Mouse (Mus musculus) megakaryocyte progenitor cell, adult 5-6 weeks (primary cell): Measurements from ENCODE around the gene Cfap300. TPM values are rescaled to one million over a fixed set of nuclear protein-coding genes. Genes with fewer than 3 reads are reported as not detected.

Experiments
- ATAC-seq: replicated peaks from 2 replicates; pipeline ENCODE4 v1.8.0; 2016; ENCODE audit warnings: mild to moderate bottlenecking, moderate TSS enrichment, inconsistent platforms; ENCODE audit not compliant: poor library complexity
- total RNA-seq, 2 experiments: library from RNA; stranded (forward) in 1 of 2; stranded (reverse) in 1 of 2; fragments of 157-497, 149-512 nt in 1 of 2; fragments of 200-1000 nt in 1 of 2; gene quantifications; 2 replicates each; pipeline versions ENCODE4 v1.2.3 to v1.2.4; 2015 to 2017

Gene Cfap300
- total RNA-seq (2015) = 0.15 and 0.25 TPM in 2 replicates
- 0.34 and 0.62 TPM in 2 replicates for total RNA-seq (2017)

DNA sequence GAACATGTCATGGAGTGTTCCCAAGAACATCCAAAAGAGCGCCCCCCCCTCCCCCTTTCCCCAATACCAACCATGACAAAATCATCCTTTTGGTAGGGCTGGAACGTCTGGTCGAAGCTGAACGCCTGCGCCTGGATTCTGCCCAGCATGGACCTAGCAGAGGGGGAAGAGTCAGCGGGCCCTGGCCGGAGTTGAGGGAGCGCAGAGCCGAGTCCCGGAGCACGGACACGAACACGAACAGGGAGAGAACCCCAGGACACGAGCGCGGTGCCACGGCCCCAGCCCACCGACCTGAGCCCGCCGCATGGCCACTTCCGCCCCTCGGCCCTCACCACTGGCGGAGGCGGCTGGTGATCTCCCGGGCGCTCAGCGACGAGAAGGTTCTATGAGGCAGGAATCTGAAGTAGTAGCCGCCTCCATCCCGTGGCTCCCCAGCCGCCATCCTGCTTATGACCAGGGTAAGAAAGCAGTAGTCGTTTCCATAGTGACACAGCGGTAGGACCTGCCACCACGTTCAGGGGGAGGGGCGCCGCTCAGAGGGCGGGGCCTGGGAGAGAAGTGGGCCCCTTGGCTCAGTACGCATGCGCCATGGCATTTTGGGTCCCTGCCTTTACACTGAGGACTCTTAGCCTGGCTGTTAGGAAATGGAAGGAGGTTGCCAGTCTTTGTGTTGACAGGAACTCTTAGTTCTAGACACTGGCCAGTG, at the start of gene Cfap300:
Gene Cfap300, minus strand, starts transcription at position 486 of the 706 bp plus-strand sequence.
- ATAC-seq = peak; percentile 99

DNA sequence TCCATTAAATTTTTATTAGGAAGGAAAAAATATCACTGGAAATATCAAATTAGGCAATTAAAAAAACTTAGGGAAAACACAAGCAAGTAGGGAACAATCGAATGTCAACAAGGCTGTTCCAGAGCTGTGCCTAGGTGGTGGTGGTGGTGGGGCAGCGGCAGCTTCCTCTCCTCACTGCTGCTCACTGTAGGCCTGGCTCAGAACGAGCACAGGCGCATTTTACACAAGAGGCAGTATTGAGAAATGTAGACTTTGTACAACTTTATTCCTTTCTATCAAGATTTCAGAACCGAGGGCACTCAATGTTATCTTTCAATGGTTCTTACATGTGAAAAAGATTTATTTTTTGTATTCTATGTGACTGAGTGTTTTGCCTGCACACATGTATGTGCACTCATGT, 36.3 kb upstream of the Cfap300 start:
- ATAC-seq = no peak

DNA sequence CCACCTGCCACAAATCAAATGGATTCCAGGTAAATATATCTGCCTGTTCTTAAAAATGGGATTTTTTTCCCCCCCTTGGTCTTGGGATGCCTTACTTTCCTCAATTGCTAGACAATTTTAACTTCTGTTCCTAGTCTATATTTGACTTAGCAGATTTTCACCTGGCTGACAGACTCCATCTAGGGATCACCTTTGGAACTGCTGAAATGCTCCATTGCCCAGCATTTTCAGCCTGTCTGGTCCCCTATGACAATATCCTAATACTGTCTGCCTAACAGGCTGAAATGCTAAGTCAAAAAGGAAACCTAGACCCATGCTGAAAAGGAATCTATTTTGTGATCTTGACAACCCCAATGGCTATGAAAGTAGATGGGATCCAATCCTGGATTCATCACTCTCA, 31.7 kb upstream of the Cfap300 start:
- 0 out of 2 replicates have a peak, but pooled peaks have one; percentile 37 for ATAC-seq

DNA sequence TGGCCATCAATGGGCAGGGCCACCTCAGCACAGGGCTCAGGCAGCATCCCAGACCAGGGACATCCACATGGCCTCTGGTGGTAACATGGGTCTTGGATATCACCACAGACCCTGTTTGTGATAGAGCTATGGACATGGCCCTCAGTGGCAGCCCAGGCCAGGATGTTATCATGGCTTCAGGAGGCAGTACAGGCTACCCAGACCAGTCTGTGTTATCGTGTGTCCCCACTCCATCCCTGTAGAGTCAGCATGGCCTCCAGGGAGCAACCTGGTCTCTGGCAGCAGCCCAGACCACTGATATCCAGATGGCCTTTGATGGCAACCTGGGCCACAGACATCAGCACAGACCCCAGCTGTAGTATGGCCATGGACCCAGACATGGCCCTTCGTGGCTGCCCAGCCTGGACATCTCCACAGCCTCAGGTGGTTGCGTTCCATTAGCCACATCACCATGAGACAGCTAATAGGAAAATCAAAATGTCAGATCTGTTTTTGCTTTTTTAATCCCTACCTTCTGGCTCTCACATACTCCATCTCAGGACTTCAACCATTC, 30.7 kb upstream of the Cfap300 start:
- ATAC-seq = no peak

DNA sequence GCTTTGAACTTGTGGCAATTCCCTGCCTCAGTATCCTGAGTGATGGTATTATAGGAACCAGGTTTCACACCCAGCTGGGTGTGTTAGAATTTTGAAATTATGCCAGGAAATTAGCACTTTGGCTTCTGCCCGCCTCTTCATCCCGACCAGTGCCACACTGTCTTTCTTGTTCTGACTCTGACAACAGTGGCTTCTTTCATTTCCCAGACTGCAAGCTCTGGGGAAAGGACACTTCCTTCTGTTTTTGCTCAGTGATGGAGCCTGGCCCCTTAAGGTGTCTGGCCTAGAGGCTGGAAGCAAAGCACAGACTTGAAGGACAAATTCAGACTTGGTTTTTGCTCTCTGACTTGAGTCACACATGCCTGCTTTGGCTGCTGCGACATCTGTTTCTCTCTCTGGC, 17.0 kb upstream of the Cfap300 start:
- ATAC-seq = no peak

DNA sequence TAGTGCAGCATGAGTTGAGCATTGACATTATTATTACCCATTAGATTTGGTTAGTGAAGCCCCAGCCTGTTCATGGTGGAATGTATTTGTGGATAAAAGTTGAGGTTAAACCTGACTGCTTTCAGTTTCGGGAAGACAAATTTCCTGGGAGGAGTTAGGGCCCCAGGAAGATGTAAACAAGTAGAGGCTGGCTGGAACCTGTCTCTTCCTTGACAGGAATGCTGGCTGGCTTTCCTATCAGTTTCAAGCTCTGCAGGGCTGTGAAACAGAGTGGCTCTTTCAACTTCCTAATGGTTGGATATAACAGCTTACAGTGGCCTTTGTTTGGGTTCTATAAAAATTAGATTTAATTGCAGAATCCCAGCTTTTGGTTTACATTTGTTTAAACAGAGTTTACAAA, 12.2 kb upstream of the Cfap300 start:
- ATAC-seq = no peak

DNA sequence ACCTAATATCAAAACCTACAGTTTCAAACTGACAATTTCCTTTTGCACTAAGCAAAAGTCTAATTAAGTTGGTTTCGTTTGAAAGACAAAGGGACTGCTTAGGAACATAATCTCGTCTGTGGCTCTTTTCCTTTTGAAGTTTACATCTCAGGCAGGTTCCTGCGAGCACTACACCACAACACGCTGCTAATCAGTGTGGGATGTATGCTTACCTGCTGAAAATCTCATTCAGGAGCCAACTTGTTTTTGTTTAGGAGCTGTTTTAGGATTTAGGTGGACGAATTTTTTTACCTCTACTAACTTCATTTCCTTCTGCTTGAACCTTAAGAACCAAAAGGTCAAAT, 393 bp upstream of the Cfap300 start:
- peak; percentile 27 for ATAC-seq

DNA sequence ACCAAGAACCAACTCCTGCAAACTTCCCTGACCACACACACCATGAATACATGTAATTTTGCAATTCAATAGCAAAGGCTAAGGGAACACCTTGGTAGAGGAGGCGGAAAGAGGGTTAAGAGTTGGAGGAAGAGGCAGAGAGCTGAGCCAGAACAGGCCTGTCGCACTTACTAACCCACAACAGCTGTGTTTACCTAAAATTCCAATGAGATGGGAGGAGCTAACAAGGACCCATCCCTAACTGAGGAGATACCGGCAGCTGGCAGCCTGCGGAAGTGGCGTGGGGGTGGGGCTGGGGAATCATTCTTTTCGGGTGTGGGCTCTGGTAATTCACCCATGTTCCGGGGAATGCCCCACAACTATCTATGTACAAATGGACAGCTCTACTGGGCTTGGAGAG, 7.1 kb downstream of the Cfap300 start:
- ATAC-seq = no peak

DNA sequence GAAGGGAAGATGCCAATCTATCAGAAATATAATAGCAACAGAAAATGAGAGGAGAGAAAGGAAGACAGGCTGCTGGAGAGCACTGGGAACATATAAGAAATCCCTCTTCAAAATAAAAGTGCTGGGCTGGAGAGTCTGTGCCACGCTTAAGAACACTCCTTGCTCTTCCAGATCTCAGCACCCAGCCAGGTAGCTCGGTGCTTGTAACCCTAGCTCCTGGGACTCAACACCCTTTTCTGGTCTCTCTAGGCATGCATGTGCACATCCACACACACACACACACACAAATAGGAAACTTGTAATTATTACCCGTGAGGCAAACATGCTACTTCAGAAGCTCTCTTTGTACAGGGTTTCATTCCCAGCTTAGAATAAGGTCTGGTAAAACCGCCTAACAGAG, 7.5 kb downstream of the Cfap300 start:
- ATAC-seq = no peak

DNA sequence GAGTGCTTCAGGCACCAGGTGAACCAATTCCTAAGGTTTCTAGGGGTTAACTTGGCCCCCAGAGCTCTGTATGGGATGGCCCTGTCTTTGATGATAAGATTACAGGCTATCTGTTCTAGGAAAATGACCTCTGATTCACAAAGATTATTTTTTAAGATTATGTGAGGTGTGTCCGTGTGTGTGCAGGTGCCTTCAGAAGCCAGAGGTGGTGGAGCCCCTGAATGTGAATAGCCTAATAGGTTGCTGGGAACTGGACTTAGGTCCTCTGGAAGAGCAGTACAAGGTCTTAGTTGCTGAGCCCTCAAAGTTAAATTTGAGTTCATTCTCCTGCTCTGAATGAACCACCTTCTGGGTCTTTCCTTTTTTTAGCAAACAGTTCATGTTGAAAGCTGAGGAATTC, 8.5 kb downstream of the Cfap300 start:
- no peak for ATAC-seq

DNA sequence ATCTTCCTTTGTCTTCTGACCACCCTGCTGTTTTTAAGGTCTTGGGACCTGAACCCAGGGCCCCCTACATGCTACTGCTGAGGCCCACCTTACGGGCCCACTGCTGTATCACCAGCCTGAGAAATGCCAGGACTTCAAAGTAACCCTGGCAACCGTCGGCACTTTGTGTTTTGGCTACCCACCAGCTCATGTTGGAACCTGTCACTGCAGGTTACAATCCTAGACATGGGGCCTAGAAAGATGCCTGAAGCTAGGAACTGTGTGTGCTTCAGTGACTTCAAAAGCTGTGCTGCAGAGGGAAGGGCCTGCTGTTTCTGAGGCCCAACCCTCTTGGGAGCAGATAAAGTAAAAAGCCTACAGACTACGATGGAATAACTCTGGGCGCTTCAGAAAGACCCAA, 9.8 kb downstream of the Cfap300 start:
- ATAC-seq = no peak

DNA sequence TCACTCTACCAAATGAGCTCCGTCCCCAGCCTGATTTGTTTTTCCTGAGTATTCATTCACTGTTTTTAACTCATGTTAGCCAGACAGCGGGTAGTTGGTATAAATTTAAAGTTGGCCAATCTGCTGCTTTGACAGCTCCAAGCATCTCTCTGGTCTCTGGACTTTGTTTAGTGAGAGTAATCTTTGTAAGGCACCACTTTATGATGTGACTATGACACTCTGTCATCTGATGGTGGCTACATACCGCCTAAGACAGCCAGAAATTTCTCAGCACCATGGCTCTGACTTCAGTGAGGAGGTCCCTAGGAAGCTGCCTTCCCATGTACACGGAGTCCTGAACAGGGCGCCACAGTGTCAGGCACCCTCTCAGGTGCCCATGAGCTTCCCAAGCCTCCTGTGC, 24.0 kb downstream of the Cfap300 start:
- ATAC-seq = no peak

DNA sequence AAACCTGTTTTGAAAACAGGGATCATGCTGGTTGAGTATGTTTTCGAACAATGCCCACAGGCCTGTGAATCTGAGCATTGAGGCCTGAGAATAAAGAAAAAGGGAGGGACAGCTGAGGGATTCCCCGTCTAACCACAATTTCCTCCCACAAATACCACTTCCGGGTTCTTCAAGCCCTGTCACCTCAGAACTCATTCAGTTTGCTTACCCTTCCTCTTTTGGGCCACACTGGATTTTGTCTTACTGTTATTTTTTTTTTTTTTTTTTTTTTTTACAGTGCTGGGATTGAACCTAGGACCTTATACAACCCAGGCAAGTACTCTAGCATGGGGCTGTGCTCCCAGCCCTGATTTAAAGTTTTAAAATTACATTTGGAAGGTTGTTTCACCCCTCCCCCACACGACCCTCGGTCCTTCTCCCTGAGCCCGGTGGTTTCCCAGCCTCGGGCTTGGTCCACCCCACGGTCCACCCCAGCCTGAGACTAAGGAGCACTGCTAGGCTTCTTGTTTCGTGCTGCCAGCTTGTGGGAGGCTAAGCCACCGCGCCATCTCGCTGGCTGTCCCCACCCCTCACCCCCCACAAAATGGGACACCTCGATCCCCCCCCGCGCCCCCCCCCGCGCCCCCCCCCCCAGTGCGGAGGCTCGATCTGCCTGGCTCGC, 25.2 kb downstream of the Cfap300 start:
- peak; percentile 97 for ATAC-seq

DNA sequence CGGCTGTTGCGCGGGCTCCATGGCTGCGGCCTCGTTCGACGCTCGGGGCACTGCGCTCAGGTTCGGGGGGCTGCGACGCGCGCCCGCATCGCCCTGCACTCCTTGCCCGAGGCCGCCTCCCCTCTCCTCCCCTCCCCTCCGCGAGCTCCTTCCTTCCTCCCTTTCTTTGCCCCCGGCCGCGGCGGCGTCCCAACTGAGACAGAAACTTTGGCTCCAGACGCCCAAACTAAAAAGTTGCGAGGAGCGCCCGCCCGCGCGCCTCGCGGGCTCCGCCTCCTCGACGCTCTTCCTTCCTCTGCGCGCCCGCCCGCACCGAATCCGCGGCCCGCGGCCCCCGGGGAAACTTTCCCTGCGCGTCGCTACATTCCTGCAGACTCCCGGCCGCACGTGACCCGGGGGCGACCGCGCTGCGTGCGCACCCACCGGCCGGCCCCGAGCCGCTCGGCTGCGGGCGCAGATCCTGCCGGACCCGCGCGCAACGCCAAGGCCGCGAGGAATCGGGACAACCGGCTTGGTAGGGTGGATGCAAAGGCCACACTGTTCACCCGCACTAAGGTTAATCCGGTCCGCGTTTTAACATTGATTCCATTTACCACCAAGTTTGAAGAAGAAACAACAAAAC, 38.1 kb downstream of the Cfap300 start, which contains the start of gene Yap1:
Gene Yap1, minus strand, starts transcription at position 227 of the 622 bp plus-strand sequence.
- ATAC-seq = peak; percentile 58

DNA sequence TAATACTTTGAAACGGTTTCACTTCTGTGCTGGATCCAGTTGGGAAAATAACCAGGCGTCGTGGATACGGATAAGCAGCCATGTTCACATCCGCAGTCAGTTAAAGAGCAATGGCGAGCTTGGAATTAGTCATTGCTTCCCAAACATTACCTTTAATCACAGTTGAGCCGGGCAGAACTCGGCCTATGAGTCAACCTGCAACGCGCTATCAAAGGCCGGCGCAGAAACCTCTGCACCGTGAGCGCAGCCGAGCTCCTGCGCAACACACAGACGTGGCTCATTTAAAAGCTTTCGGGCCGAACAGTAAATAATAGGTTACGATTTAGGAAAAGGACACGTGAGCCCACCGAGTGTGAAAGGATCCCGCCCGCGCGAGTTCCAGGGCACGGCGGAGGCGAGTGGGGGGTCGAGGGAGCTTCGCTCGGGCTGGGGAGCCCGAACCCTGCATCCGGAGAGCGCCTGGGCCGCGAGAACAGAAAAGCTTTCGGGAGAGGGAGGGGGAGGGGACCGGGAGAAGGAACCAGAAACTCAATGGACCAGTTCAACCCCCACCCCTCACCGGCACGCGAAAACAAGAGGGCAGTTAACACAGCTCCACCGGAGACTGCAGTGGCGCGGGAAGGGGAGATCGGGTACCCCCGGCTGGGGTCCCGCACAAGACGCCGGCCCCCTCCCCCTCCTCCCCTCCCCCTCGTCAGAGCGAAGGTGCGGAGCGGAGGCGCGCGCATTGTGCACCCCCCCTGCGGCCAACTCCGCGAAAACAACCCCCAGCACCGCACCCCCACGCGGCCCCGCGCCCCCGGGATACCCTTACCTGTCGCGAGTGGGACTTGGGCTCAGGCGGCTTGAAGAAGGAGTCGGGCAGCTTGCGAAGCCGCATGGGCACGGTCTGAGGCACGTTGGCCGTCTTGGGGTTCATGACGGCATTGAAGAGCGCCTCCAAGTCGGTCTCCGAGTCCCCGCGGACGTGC, 39.0 kb downstream of the Cfap300 start:
- peak; percentile 38; the same call in 1 of the 2 replicates for ATAC-seq

DNA sequence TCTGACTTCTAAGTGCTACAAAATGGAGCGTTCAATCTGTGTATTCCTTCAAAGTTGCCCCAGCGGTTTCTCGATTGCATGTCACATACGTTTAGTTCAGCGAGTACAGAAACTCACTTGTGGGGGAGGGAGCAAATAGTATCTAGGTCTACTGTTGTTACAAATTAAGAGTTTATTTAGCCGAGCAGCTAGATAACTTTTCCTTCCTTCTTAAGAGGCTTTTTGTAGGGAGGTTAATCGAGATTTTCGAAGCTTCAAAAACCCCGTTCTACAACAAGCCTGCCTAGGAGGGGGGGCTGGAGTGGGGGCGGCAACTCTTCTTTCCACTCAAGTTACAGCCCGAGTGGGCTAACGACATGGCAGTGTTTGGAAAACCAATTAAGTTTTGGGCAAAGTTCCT, 39.8 kb downstream of the Cfap300 start:
- no peak for ATAC-seq

DNA sequence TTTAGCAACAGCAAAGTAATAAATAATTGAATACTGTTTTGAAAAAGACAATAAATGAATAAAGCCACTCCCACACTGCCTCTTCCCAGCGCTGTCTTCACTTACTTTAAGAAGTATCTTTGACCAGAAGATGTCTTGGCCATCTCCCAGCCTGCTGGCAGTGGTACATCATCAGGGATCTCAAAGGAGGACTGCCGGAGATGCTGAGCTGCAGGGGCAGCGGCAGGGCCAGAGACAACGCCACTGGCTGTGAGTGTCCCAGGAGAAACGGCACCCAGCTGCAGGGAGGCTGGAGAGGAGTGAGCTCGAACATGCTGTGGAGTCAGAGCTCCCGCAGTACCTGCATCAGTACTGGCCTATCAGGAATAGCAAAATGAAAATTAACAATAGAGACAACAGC, 41.3 kb downstream of the Cfap300 start:
- no peak for ATAC-seq

DNA sequence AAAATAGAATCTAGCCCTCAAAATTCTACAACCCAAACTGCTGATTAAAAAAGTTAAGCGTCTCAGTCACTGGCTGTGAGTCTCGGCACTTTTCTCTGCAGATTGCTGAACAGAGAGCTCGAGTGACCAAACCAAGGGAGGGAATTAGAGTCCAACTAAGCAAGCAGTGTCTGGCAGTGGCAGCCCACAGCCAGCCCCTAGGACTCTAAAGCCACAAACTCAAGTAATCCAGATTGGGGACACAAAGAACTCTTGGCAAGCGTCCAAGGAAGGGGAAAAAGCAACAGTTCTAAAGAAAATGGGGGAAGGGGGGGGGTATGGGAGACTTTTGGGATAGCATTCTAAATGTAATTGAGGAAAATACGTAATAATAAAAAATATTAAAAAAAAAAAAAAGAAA, 48.3 kb downstream of the Cfap300 start:
- ATAC-seq = no peak

DNA sequence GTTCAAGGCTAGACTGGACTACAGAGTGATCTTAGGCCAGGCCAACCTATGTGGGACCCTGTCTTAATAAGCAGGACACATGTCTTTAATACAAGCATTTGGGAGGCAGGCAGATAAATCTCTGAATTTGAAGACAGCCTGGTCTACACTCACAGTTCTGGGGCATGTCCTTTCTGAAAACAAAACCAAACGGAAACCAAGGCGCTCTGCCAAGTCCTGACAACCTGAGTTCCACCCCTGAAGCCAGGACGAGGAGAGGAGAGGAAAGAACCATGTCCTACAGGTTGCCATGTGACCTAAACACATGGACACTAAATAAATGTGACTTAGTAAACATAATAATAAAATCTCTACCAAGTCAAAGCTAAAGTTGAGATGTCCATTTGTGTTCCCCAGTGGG, 50.0 kb downstream of the Cfap300 start:
- no peak for ATAC-seq

DNA sequence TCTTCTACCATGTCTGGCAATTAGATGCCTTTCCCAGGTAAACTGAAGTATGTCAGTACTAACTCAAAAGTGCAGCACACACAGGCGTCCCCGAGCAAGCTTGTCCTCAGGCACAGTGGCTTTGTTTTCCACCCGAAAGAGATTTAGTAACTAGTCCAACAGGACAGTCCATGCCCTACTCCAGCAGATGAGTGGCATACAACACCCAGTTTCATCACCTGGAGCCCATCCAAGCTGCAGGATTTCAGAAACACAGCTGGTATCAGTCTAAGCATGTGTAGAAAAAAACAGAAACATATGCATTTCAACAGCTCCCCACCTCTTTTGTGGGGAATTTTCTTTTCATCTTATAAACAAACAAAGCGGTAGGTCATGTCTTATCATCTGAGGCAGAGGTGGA, 51.7 kb downstream of the Cfap300 start:
- no peak for ATAC-seq

DNA sequence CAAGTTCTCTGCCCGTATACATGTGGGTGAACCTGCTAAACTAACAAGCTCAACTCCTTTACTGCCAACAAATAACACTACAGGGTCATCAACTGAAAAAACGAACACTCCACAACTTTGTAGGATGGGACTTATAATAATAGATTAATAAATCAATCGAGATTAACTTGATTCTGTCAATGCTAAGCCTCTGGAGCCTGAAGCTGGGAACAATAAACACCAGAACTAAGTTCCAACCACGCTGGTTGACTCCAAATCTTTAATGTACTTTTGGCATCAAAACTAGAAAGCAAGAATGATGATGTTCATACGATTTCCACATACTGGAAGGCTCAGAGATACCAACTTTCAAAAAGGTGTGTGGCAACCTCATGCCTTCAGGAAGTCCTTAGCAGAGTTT, 55.5 kb downstream of the Cfap300 start:
- no peak for ATAC-seq
